Mouse (Mus musculus) ES-Bruce4 (cell line): Measurements from ENCODE around the gene Golga5. TPM values are rescaled to one million over a fixed set of nuclear protein-coding genes. Genes with fewer than 3 reads are reported as not detected.

Experiments
- H3K27ac ChIP-seq: 2 replicates; pipeline ENCODE4 v1.5.1; 2012; ENCODE audit warnings: low read length, inconsistent platforms; ENCODE audit not compliant: insufficient read depth
- H3K27me3 ChIP-seq: 2 replicates; pipeline ENCODE4 v1.6.1; 2012; ENCODE audit warnings: mild to moderate bottlenecking, low read length, inconsistent platforms; ENCODE audit not compliant: control insufficient read depth, poor library complexity, insufficient read depth, severe bottlenecking
- H3K36me3 ChIP-seq: 2 replicates; pipeline ENCODE4 v1.6.1; 2012; ENCODE audit warnings: inconsistent platforms, mild to moderate bottlenecking, low read length, moderate library complexity; ENCODE audit not compliant: control insufficient read depth, poor library complexity, insufficient read depth, severe bottlenecking
- H3K4me1 ChIP-seq: one replicate; pipeline ENCODE4 v1.8.1; 2011; ENCODE audit warnings: low read length; ENCODE audit not compliant: control insufficient read depth, insufficient read depth
- H3K4me3 ChIP-seq: 2 replicates; pipeline ENCODE4 v1.5.1; 2011; ENCODE audit warnings: low read depth, mild to moderate bottlenecking, low read length
- H3K9ac ChIP-seq: 2 replicates; pipeline ENCODE4 v1.6.1; 2012; ENCODE audit warnings: low read depth, mild to moderate bottlenecking, inconsistent platforms; ENCODE audit not compliant: poor library complexity, severe bottlenecking
- H3K9me3 ChIP-seq: replicated peaks from 2 replicates; pipeline ENCODE4 v1.6.1; 2012; ENCODE audit warnings: mild to moderate bottlenecking, low read length, inconsistent platforms; ENCODE audit not compliant: control insufficient read depth, poor library complexity, insufficient read depth, severe bottlenecking
- CTCF ChIP-seq: IDR thresholded peaks from one replicate; pipeline ENCODE4 v1.8.1; 2011; ENCODE audit warnings: low read depth, low read length
- EP300 ChIP-seq: IDR thresholded peaks from 2 replicates; pipeline ENCODE4 v1.6.1; 2011; ENCODE audit warnings: low read depth, low read length; ENCODE audit not compliant: insufficient read depth
- POLR2A ChIP-seq: IDR thresholded peaks from one replicate; pipeline ENCODE4 v1.8.1; 2011; ENCODE audit warnings: low read length; ENCODE audit not compliant: insufficient read depth
- polyA plus RNA-seq: library from polyadenylated mRNA; stranded (reverse); fragments of >200 nt; gene quantifications from 2 replicates; pipeline ENCODE4 v1.2.4, GENCODE M21; 2011; ENCODE audit warnings: low read depth; ENCODE audit not compliant: missing spikeins, insufficient read depth, insufficient read length

The Golga5 gene
- polyA plus RNA-seq, 1 experiment: 32.9 TPM

GRCm38 (mm10) chr12:102432238-102432637, 36.7 kb upstream of the Golga5 start:
- no peaks in the 10 kb centered on the region for H3K36me3 ChIP-seq
- no peaks in the 10 kb centered on the region for H3K4me1 ChIP-seq
- no peak overlapping the region for H3K27ac ChIP-seq
- H3K9me3 ChIP-seq: no peaks in the 10 kb centered on the region
- H3K4me3 ChIP-seq: no peak overlapping the region
- H3K27me3 ChIP-seq: no peaks in the 10 kb centered on the region
- no peak overlapping the region for H3K9ac ChIP-seq
- TF ChIP-seq POLR2A (no peak), CTCF (no peak), EP300 (no peak)

GRCm38 (mm10) chr12:102434107-102434506, 34.8 kb upstream of the Golga5 start:
- Histone ChIP-seq H3K27ac (no peak overlapping the region), H3K27me3 (no peaks in the 10 kb centered on the region), H3K36me3 (no peaks in the 10 kb centered on the region), H3K4me3 (no peak overlapping the region), H3K4me1 (no peaks in the 10 kb centered on the region), H3K9ac (no peak overlapping the region), H3K9me3 (no peaks in the 10 kb centered on the region)
- no peak for TF ChIP-seq POLR2A
- TF ChIP-seq CTCF: no peak
- no peak for TF ChIP-seq EP300

- no peaks in the 10 kb centered on the region for H3K9me3 ChIP-seq
- no peak overlapping the region for H3K9ac ChIP-seq
- no peak overlapping the region for H3K4me3 ChIP-seq
- H3K36me3 ChIP-seq: no peaks in the 10 kb centered on the region
- H3K27me3 ChIP-seq: no peaks in the 10 kb centered on the region
- no peaks in the 10 kb centered on the region for H3K4me1 ChIP-seq
- no peak overlapping the region for H3K27ac ChIP-seq
- TF ChIP-seq POLR2A (no peak), EP300 (no peak), CTCF (no peak)
Observed at GRCm38 (mm10) chr12:102436939-102437526, 31.9 kb upstream of the Golga5 start.

- no peak for TF ChIP-seq CTCF
- TF ChIP-seq POLR2A: no peak
- TF ChIP-seq EP300: no peak
- H3K9ac ChIP-seq: no peak overlapping the region
- H3K27me3 ChIP-seq: no peaks in the 10 kb centered on the region
- no peak overlapping the region for H3K4me3 ChIP-seq
- no peaks in the 10 kb centered on the region for H3K36me3 ChIP-seq
- no peaks in the 10 kb centered on the region for H3K4me1 ChIP-seq
- no peak overlapping the region for H3K27ac ChIP-seq
- H3K9me3 ChIP-seq: no peaks in the 10 kb centered on the region
Observed at GRCm38 (mm10) chr12:102437952-102438351, 31.0 kb upstream of the Golga5 start.

GRCm38 (mm10) chr12:102438983-102439631, 29.8 kb upstream of the Golga5 start:
- Histone ChIP-seq H3K4me3 (peak overlapping the region; percentile 90), H3K27ac (peak overlapping the region; percentile 49; the same call in 1 of the 2 replicates), H3K4me1 (no peaks in the 10 kb centered on the region), H3K9me3 (no peaks in the 10 kb centered on the region), H3K9ac (peak overlapping the region; percentile 72), H3K36me3 (no peaks in the 10 kb centered on the region), H3K27me3 (no peaks in the 10 kb centered on the region)
- TF ChIP-seq EP300: no peak
- no peak for TF ChIP-seq CTCF
- no peak for TF ChIP-seq POLR2A

GRCm38 (mm10) chr12:102439632-102440023, 29.3 kb upstream of the Golga5 start, which contains the start of gene Lgmn:
Lgmn (minus strand) TSS chr12:102439813.
- no peaks in the 10 kb centered on the region for H3K9me3 ChIP-seq
- H3K27me3 ChIP-seq: no peaks in the 10 kb centered on the region
- peak within 1 kb of the TSS; percentile 90 for H3K4me3 ChIP-seq
- peak within 1 kb of the TSS; percentile 72 for H3K9ac ChIP-seq
- H3K4me1 ChIP-seq: no peaks in the 10 kb centered on the region
- H3K27ac ChIP-seq: peak within 1 kb of the TSS; percentile 49; the same call in 1 of the 2 replicates
- TF ChIP-seq CTCF (no peak), POLR2A (peak; percentile 56)
- H3K36me3 ChIP-seq: no peaks in the 10 kb centered on the region
